Mouse (Mus musculus): Measurements from ENCODE around the gene Nhlh2.

Gene Nhlh2

DNA sequence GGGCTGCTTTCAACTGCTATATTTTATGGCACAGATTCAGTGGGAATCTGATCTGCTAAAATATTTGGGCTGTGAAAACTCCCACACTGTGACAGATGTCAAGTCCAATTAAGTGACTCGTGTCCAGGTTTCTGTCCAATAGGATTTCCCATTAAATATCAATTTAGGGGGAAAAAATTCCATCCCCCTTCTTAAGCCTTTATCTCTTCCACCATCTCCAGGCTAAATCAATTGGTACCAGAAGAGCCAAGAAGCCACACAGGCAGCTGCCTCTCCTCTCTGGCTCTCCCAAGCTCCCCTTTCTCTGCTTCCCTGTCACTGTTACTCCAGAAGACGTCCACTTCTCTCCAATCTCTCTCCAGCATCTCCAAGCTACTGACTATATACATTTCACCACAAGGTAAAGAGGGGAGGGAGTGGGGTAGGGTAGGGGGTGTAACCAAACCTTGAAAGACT, at the start of gene Nhlh2:
Nhlh2 (plus strand) TSS at position 151 of the 456 bp plus-strand sequence.
- no peak for DNase-seq (ENCODE audit: low read depth)

DNA sequence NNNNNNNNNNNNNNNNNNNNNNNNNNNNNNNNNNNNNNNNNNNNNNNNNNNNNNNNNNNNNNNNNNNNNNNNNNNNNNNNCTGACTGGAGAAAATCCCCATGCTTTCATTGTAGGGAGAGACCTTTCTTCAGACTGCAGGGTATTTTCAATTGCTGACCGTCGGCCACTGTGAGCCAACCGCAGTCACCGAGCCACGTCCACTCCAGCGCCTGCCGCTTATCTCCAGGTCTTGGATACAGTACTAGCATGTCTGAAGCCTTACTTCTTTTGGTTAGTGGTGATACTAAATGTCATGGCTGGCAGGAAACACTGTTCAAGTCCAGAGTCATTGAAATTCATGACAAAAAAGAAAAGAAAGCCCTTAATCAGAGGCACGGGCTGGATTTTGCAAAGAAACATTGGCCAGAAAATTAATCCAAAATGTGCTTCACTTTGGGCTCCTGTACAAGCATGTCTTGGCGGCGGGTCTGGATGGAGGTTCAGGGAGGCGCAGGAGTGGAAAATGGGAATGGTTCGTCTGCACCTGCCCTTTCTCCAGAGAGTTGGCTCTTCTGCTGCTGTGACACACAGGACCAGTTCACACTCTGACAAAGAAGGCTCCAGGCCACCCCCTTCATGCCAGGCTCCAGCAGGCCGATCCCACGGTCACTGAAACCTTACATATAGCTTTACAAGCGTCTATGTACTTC, 48.6 kb upstream of the Nhlh2 start:
- DNase-seq (ENCODE audit: low read depth): no peak

DNA sequence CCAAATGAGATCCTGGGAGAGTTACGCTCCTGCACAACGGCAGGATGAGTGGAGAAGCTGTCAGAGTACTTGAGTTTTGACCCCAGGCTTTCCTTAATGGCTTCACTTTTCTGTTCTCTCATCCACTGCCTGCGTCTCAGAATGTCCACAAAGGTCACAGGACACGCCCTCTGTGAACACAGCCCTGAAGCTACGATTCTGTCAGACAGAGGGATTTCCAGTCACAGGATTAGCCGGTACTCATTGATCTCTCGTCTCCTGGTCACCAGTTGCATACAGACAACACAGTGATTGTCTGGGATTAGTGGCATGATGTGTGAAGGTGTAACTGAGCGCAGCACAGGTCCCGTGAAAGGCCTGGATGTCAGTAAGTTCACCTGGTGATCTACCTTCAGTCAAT, 46.4 kb upstream of the Nhlh2 start:
- no peak for DNase-seq (ENCODE audit: low read depth)

DNA sequence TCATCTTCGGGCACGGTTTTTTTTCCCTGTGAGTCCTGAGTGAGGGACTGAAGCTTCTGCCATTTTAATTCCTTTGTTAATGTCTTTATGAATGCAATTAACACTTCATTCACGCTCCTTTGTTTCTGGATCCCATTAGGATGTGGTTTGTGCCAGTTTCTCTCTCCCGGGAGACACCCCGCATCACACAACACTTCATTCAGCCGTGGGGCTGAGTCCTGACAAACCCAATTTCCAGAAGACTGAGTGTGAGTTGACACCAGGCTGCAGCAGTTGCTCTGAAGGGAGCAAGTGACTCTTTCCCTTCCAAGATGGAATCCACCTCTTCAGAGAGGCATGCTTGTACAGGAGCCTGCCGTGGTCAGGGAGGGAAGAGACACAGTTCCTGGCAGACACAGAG, 45.5 kb upstream of the Nhlh2 start:
- DNase-seq (ENCODE audit: low read depth): no peak

DNA sequence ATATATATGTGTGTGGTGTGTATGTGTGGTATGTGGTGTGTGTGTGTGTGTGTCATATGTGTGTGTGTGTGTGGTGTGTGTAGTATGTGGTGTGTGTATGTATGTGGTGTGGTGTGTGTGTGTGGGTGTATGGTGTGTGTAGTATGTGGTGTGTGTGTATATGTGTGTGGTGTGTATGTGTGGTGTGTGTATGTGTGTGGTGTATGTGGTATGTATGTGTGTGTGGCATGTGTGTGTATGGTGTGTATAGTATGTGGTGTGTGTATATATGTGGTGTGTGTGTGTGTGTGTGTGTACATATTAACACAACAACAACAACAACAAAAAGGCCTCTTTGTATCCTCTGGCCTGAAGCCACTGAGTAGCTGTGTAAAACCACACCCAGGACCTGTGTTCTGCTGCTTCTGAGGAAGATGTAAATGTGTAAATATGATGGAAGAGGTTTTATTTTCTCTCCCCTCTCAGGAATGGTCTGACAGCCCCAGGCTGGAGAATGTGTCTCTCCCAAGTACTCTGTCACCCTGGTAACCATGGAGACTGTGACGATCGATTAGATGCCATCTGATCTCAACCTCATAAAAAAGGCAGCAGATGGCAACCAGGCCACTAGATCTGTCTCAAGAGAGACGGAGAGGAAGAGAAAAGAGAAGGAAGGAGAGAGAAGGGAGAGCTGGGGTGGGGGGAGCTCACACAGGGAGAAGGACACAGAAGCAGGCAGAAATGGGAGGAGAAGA, 42.9 kb upstream of the Nhlh2 start:
- no peak for DNase-seq (ENCODE audit: low read depth)

DNA sequence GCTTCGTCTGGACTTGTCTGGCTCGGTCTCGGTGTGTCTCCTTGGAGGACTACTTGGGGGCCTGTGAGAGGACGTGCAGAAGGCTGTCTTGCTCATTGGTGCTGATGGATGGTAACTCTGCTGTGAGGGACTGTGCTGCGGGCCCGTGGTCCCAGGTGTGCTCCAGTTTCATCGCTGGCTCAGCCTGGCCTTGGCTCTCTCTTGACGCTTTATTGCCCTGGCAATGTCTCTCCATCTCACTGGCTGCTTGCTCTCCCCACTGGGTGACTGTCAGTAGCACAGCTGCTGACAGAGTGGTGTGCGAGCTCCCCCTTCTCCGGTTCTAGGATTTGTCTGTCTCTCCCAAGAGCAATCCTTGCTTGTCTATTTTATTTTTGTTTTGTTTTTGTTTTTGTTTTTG, 34.5 kb upstream of the Nhlh2 start:
- DNase-seq (ENCODE audit: low read depth): no peak

DNA sequence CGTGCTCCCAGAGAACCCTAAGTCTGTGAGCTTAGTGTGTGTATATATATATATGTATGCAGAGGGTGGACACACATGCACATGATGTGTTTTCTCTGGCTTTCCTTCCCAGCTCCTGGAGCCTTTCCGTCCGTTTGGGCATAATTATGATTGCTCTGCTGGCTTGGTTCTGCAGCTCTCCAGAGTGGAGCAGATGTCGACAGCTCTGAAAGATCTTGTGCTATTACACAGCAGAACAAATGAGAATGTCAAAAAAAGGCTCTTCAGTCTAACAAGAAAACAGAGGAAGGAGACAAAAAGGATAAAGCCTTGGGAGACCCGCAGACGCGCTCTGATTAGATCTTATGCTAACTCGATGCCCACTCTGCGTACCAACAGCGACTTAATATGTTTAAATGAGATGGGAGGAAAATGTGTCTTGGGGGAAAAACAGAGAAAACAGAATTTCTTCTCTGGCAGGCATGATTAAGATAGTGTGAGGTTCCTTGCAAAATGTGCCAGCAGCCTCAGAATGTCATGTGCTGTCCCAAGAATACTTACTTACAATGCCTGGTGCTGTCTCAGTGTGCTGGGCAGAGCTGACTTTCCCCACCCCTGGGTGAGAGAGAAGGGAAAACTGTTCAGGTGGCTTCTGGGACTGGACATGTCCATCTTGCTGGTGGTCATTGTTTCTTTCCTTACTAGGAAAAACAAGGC, 31.4 kb upstream of the Nhlh2 start:
- no peak for DNase-seq (ENCODE audit: low read depth)

DNA sequence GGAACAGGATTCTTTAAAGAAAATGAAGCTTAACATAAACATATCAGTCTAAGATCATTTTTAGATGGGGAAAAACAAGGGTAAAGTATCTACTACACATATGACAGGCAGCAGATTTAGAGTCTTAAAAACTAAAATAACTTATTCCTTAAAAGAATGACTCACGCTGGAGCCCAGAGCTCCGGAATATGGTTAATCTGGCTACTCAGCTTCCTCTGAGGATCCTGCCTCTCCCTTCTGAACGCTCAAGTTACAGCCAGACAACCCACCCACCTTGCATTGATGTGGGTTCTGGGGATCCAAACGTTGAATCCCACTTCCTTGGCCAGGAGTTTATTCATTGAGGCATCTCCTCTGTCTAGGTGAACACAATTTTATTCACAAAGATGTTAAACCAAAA, 26.0 kb upstream of the Nhlh2 start:
- DNase-seq (ENCODE audit: low read depth): no peak

DNA sequence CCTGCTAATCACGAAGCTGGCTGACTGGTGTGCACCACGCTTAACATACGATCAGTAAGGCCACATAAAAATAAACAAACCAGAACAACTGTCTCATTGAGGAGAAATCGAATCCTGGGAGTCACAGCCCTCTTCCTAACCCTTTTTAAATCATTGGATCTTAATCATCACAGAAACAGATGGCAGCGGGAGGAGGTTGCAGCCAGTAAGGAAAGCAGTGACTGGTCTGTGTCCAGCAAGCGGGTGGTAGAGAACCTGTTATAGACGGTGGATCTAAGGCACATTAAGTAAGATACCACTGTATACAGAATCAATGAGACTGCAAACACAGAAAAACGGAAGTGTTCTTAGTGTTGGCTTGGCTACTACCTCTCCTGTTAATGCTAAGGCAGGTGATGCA, 24.2 kb upstream of the Nhlh2 start:
- DNase-seq (ENCODE audit: low read depth): no peak

DNA sequence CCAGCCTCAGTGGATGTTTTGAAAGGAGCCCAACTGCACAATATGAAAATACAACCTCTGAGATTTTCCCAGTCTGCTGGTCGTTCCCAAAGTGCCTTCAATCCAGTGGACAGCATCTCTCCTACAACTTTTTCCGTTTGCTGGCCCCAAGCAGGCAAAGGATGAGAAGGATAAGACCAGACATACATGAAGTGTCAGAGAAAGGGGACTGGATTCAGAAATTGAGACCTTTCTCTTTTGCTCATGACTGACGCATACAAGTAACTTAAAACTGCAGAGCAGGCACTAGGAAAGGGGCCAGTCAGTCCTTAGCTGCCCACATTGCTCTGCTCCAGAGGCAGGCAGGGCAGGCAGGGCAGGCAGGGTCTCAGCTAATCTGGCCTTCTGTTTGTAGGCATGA, 19.7 kb upstream of the Nhlh2 start:
- DNase-seq (ENCODE audit: low read depth): no peak

DNA sequence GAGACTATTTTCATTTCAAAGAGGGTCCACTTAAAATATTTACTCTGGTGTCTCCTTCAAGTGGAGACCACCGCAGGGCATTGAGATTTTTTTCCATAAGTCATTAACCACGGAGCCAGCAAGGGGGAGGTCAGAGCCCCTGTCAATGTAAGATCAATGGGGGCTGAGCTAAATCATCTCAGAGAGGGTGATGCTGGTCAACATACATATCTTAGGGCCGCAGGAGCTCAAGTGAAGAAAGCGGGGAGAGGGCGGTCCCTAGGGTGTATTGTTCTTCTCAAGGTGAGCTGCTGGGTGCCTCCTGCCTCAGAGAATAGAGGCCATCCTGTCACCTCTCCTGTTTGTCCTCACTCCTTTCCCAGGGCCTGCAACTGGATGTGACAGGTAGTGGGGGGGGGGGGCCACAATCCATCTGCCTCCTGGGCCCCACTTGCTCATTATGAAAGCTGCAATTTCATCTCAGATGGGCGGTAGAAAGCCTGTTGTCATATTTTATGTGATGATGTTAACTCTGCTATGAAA, 18.8 kb upstream of the Nhlh2 start:
- DNase-seq (ENCODE audit: low read depth): no peak

DNA sequence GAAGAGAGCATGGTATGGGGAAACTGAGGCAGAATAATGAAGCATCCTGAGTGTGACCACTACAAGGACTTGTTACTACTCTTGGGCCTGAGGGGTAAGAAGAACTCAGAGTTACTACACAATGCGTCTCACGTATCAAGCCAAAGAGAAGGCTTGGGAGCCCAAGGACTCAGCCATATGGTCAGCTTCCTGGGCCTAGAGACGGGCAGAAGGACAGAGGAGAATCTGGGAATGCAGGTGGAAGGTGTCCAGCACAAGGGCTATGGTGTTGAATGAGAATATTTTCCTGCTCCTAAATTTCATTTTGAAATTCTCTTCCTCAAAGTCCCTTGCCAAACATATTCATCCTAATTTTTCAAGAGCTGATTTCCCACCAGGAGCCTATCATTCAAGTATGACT, 12.0 kb upstream of the Nhlh2 start:
- DNase-seq (ENCODE audit: low read depth): no peak

DNA sequence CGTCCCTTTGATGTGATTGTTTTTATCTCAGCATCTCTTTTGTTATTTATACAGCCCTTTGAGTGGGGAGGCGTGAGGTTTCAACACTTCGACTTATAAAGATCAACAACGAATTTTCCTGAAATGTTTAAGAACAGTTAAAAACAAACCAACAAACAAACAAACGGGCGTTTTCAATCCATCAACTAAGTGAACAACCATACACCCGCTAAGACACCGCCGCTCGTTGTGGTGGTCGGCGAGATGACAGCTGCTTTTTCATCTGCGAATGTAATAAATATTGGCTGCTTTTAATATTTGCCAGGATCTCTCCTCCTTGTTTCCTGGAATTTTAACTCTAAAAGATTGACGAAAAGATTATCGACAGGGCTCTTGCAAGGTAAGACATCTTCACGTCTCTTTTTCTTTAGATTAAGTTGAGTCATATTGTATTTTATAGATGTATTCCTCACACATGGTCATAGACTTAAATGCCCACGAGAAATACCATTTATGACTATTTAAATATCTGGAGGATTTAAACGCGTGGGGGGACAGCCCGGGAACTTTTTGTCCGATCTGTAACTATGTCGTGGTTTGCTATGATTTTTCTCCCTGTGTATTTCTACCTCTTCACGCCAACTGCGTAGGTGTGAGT, 923 bp downstream of the Nhlh2 start:
- no peak for DNase-seq (ENCODE audit: low read depth)

DNA sequence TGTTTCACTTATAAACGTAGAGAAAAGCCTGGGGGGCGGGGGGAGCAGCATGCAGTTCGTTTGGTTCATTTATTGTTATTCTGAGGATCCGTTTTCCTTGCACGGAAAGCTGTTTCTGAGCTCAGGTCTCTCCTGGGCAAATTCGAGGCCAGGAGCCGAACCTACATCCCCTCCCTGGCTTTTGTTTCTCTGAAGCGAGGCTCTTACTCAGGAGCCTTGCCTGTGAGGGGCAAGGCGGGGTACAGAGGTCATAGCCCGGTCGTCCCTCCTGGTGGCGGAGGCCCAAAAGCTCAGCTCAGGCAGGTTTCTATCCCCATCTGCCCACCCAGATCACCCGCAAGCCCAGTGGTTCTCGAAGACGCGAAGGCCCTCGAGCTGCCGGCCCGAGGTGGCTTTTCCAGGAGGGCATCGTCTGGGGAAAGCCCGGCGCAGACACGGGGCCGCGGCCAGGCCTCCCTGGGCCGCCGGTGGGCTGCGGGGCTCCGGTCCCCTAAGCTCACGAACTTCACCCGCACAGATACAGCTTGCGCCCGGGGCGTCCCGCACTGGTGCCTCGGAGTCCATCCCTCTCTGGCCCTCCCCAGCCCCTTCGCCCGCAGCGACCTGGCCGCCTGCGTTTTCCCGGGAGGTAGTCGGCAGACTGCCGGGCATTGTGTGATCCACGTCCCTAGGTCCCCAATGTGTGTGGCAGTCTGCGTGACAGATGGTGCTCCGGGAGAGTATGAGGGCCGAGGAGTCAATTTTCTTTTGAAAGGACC, 1.6 kb downstream of the Nhlh2 start:
- no peak for DNase-seq (ENCODE audit: low read depth)

DNA sequence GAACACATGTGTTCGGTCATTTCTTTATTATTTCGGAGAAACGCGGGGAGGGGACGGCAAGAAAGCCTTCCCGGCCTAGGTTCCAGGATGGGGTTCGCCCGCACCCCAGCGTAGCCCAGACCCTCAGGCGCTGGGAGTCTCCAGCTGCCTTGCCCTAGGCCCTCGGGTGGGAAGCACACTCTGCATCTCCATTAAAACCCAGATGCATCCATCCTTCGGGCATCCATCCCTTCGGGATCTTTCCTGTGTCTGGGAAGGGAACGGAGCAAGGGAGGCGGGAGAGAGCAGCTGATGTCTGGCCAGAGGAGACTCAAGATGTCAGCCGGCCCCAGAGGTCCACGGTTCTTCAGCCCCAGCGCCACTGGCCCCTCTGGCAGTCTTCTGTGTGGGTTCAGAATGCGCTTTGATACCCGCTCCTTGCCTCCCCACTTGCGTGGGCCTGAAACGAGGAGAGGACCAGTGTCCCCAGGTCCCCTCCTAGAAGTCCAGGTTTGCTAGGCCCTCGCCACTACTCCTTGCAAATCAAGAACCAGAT, 2.3 kb downstream of the Nhlh2 start:
- no peak for DNase-seq (ENCODE audit: low read depth)

DNA sequence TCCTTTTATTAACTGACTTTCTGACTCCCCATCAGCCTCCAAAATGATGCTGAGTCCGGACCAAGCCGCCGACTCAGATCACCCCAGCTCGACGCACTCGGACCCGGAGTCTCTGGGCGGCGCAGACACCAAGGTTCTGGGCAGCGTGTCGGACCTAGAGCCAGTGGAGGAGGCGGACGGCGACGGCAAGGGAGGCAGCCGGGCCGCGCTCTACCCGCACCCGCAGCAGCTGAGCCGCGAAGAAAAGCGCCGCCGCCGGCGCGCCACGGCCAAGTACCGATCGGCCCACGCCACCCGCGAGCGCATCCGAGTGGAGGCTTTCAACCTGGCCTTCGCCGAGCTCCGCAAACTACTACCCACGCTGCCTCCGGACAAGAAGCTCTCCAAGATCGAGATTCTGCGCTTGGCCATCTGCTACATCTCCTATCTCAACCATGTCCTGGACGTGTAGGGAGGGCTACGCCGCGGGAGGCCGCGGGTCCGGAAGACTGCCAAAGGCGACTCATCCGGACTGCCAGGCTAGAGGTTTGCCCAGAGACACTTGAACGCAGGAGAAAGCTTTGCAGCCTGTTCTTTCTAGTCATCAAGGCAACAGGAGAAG, 2.8 kb downstream of the Nhlh2 start:
- DNase-seq (ENCODE audit: low read depth): no peak

DNA sequence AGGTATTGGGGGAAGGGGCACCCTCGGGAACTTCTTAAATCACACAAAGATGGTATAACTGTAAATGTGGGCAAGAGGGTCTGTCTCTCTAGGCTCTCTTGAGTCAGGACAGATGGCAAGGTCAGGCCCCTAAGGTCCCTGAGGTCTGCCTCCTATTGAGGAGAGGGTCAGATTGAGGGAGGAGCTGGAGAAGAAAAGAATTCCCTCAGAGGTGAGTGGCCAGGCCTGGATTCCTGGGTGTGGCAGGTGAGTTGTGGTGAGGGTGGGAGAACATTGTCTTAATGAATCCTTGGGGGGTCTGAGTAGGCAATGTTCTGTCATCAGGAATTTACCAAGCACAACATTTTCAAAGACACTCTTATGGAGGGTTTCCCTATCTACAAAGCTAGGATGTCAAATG, 10.7 kb downstream of the Nhlh2 start:
- no peak for DNase-seq (ENCODE audit: low read depth)

DNA sequence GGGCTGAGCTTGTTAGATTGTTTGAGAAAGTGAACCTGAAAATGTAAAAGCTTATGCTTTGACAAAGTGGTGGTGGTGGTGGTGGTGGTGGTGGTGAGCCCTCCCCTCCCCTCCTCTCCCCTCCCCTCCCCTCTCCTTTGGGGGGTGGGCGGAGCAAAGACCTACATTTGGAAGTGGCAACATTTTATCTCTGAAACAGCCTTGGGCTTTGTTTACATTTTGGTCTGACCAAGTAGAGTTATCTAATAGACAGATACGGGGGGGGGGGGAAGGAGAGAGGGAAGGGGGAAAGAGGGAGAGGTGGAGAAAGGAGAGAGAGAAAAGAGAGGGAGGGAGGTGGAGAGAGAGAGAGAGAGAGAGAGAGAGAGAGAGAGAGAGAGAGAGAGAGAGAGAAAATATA, 12.8 kb downstream of the Nhlh2 start:
- no peak for DNase-seq (ENCODE audit: low read depth)

DNA sequence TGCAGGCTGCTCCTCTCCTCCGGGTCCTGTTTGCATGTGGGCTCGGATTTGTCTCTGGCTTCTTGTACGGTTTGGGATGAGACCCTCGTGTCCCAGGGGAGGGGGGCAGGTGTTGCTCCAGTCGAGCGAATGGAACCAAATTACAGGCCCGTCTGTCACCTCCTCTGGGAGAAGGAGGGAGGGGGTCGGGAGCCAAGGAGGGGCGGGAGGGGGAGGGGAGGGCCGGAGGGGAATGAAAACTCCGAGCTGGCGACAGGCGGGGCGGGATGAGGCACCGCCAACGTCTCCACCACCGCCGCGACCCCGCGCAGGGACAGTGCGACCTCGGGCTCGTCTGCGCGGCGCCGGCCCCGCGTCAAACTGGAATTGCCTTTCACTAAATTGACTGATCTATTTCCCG, 13.5 kb downstream of the Nhlh2 start:
- no peak for DNase-seq (ENCODE audit: low read depth)

DNA sequence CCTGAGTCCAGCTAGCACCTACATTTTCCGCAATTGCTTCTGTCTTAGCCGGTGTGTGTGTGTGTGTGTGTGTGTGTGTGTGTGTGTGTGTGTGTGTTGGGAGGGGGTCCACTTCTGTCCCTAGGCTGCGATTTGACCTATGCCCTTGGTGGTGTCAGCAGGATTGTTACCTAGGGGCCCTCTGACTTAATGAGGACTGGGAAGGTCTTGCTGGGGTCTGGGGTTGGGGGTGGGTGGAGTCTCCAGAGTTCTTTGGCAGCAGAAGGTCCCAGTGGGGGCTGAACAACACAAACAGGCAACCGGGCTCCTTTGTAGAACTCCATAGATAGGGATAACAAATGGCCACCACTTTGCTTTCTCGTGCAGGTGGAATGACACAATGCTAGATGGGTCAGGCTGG, 14.0 kb downstream of the Nhlh2 start:
- DNase-seq (ENCODE audit: low read depth): no peak

DNA sequence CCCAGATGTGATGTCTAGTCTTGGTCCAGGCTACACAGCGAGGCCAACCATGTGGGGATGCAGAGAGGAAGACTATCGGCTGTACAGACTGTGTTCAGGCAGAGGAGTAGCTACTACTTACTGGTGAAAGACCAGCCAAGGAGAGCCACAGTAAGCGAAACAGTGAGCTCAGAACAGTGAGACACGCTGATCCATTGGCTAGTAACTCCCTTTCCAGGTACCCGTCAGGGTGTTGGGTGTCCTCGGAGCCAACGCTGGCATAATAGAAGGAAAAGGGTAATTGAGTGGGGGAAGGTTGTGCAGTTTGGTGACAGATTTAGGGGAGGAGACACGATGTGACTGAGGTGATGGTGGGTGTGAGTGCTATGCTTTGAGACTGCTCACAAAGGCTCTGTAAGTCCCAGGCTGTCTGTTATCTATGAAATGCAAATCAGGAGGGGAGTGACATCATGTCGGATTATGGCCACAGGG, 15.1 kb downstream of the Nhlh2 start:
- no peak for DNase-seq (ENCODE audit: low read depth)

All from naive thymus-derived CD4-positive, alpha-beta T cell, adult 2 months (primary cell).